Mouse (Mus musculus) G1E (cell line): Measurements from ENCODE around the gene Ppp1r15a.

Experiments
- CTCF ChIP-seq: IDR thresholded peaks from 2 replicates; pipeline ENCODE4 v1.5.1; 2012; ENCODE audit warnings: low read depth, low read length, inconsistent platforms, mixed read lengths
- GATA1 ChIP-seq: IDR thresholded peaks from 2 replicates; pipeline ENCODE4 v1.6.1; 2012; ENCODE audit warnings: borderline replicate concordance, low read length, inconsistent platforms, mixed read lengths
- POLR2AphosphoS5 ChIP-seq: IDR thresholded peaks from 2 replicates; pipeline ENCODE4 v1.6.1; 2012; ENCODE audit warnings: low read depth, low read length, inconsistent platforms; ENCODE audit not compliant: insufficient replicate concordance
- TAL1 ChIP-seq: conservative IDR thresholded peaks from 2 replicates; pipeline ENCODE4 v1.6.1; 2012; ENCODE audit warnings: low read depth, low read length, inconsistent platforms, mixed read lengths

DNA sequence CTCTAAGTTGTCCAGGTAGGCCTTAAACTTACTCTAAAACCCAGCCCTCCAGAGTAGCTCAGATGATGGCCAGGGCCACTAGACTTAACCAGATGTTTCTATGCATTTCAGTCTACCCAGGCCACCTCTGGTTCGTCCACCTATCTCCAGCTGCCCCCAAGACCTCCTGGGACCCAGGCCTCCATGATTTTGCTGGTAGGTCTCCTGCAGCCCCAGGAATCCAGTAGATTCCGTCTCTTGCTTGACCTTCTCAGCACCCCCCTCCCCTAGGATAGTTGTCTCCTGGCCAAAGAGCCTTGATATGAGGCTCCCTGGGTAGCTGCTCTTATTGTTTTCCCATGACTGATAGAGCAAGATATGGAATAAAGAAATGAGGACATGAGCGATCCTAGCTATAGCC lies 13.0 kb upstream of the Ppp1r15a start:
- TF ChIP-seq CTCF (no peak), GATA1 (no peak), POLR2AphosphoS5 (no peak), TAL1 (no peak)
